Mouse (Mus musculus) heart, embryonic 12.5 days (tissue): Measurements from ENCODE around the gene Ankrd33. TPM values are rescaled to one million over a fixed set of nuclear protein-coding genes. Genes with fewer than 3 reads are reported as not detected.

Source experiments
- ATAC-seq: fragments of 200-750 bp; cut with Nextera tagmentation; 2 replicates; pipeline ENCODE4 v1.8.0; 2017; ENCODE audit warnings: moderate TSS enrichment, moderate library complexity; ENCODE audit not compliant: insufficient number of reproducible peaks, low FRiP score
- H3K27ac ChIP-seq: fragments of 300-500 bp; sonication (generic); 2 replicates; pipeline ENCODE4 v1.5.1; 2016; ENCODE audit warnings: mild to moderate bottlenecking, moderate library complexity; ENCODE audit not compliant: poor library complexity, severe bottlenecking
- H3K27me3 ChIP-seq: fragments of 300-500 bp; sonication (generic); replicated peaks from 2 replicates; pipeline ENCODE4 v1.6.1; 2016; ENCODE audit warnings: mild to moderate bottlenecking, moderate library complexity
- H3K36me3 ChIP-seq: fragments of 300-500 bp; sonication (generic); 2 replicates; pipeline ENCODE4 v1.6.1; 2016; ENCODE audit warnings: mild to moderate bottlenecking, moderate library complexity
- H3K4me1 ChIP-seq: fragments of 300-500 bp; sonication (generic); replicated peaks from 2 replicates; pipeline ENCODE4 v1.6.1; 2016; ENCODE audit warnings: mild to moderate bottlenecking
- H3K4me2 ChIP-seq: fragments of 300-500 bp; sonication (generic); 2 replicates; pipeline ENCODE4 v1.6.1; 2016; ENCODE audit warnings: mild to moderate bottlenecking, moderate library complexity
- H3K4me3 ChIP-seq: fragments of 300-500 bp; sonication (generic); 2 replicates; pipeline ENCODE4 v1.5.1; 2016; ENCODE audit warnings: mild to moderate bottlenecking
- H3K9ac ChIP-seq: fragments of 300-500 bp; sonication (generic); 2 replicates; pipeline ENCODE4 v1.6.1; 2016; ENCODE audit warnings: mild to moderate bottlenecking, moderate library complexity
- H3K9me3 ChIP-seq: fragments of 300-500 bp; sonication (generic); replicated peaks from 2 replicates; pipeline ENCODE4 v1.6.1; 2016; ENCODE audit warnings: mild to moderate bottlenecking, moderate library complexity
- WGBS: fragments of 180-500 bp; shearing (Covaris S2); methylation state at CpG from one replicate; pipeline ENCODE4 v1.1.7; 2016; 5-methylcytosine and 5-hydroxymethylcytosine counted together
- polyA plus RNA-seq: library from polyadenylated mRNA; unstranded; fragments of >200 nt; fragmentation: Nextera tagmentation; extraction: Ambion mirVana; gene quantifications from 2 replicates; pipeline ENCODE4 v1.2.1, GENCODE M21; 2016

Ankrd33 gene
- polyA plus RNA-seq, 1 experiment from 2014 or later: not detected

GRCm38 (mm10) chr15:101147910-101148273 lies 32.3 kb downstream of the Ankrd33 start:
- no peak overlapping the region for H3K9ac ChIP-seq
- peak overlapping the region; percentile 40 for H3K27ac ChIP-seq
- peak overlapping the region; percentile 41 for H3K4me2 ChIP-seq
- H3K27me3 ChIP-seq: no peaks in the 10 kb centered on the region
- 3% methylated on average over 6 of the region's 6 CpGs for WGBS
- ATAC-seq: peak; percentile 19; the same call in 1 of the 2 replicates
- no peak overlapping the region for H3K4me3 ChIP-seq
- H3K9me3 ChIP-seq: no peaks in the 10 kb centered on the region
- no peaks in the 10 kb centered on the region for H3K36me3 ChIP-seq
- H3K4me1 ChIP-seq: peaks cover 57% of the 10 kb centered on the region

- no peaks in the 10 kb centered on the region for H3K9me3 ChIP-seq
- no peaks in the 10 kb centered on the region for H3K36me3 ChIP-seq
- H3K4me3 ChIP-seq: no peak overlapping the region
- no peak for ATAC-seq
- H3K4me2 ChIP-seq: peak overlapping the region; percentile 41; the same call in 1 of the 2 replicates
- WGBS: 65% methylated on average over 6 of the region's 6 CpGs
- no peak overlapping the region for H3K9ac ChIP-seq
- peaks cover 50% of the 10 kb centered on the region for H3K4me1 ChIP-seq
- H3K27ac ChIP-seq: 0 out of 2 replicates have a peak overlapping the region, but pooled peaks have one; percentile 40
- H3K27me3 ChIP-seq: no peaks in the 10 kb centered on the region
Observed at GRCm38 (mm10) chr15:101148604-101149003, 33.0 kb downstream of the Ankrd33 start.

GRCm38 (mm10) chr15:101151409-101152261 lies 36.1 kb downstream of the Ankrd33 start:
- peaks cover 20% of the 10 kb centered on the region for H3K4me1 ChIP-seq
- WGBS: 55% methylated on average over 9 of the region's 9 CpGs
- no peaks in the 10 kb centered on the region for H3K27me3 ChIP-seq
- H3K9ac ChIP-seq: no peak overlapping the region
- no peak overlapping the region for H3K27ac ChIP-seq
- H3K36me3 ChIP-seq: no peaks in the 10 kb centered on the region
- no peak for ATAC-seq
- H3K9me3 ChIP-seq: peaks cover 4% of the 10 kb centered on the region; the same call in 1 of the 2 replicates
- H3K4me2 ChIP-seq: no peak overlapping the region
- H3K4me3 ChIP-seq: no peak overlapping the region

GRCm38 (mm10) chr15:101154700-101155616 lies 39.4 kb downstream of the Ankrd33 start:
- peak; percentile 53 for ATAC-seq
- 72% methylated on average over 7 of the region's 7 CpGs for WGBS

GRCm38 (mm10) chr15:101160128-101160527 lies 44.6 kb downstream of the Ankrd33 start:
- H3K4me3 ChIP-seq: no peak overlapping the region
- 29% methylated on average over 1 of the region's 1 CpGs for WGBS

More at GRCm38 (mm10) chr15:101154700-101155616, 39.4 kb downstream of the Ankrd33 start:
- Histone ChIP-seq H3K9me3 (peaks cover 10% of the 10 kb centered on the region), H3K27ac (no peak overlapping the region), H3K9ac (no peak overlapping the region), H3K4me3 (no peak overlapping the region), H3K27me3 (no peaks in the 10 kb centered on the region), H3K4me2 (no peak overlapping the region), H3K4me1 (0 out of 2 replicates have a peak, but pooled peaks cover 3% of the 10 kb centered on the region), H3K36me3 (no peaks in the 10 kb centered on the region)

GRCm38 (mm10) chr15:101160591-101160990 lies 45.0 kb downstream of the Ankrd33 start:
- Histone ChIP-seq H3K27me3 (0 out of 2 replicates have a peak, but pooled peaks cover under 1% of the 10 kb centered on the region), H3K4me3 (no peak overlapping the region), H3K4me1 (peaks cover 36% of the 10 kb centered on the region), H3K9me3 (peaks cover 10% of the 10 kb centered on the region), H3K27ac (no peak overlapping the region), H3K9ac (no peak overlapping the region), H3K4me2 (no peak overlapping the region), H3K36me3 (no peaks in the 10 kb centered on the region)
- no peak for ATAC-seq
- 30% methylated on average over 7 of the region's 7 CpGs for WGBS

More at GRCm38 (mm10) chr15:101160128-101160527, 44.6 kb downstream of the Ankrd33 start:
- Histone ChIP-seq H3K9ac (no peak overlapping the region), H3K27me3 (no peaks in the 10 kb centered on the region), H3K4me1 (peaks cover 34% of the 10 kb centered on the region), H3K9me3 (peaks cover 10% of the 10 kb centered on the region), H3K36me3 (no peaks in the 10 kb centered on the region), H3K4me2 (no peak overlapping the region), H3K27ac (no peak overlapping the region)
- ATAC-seq: no peak

- H3K4me1 ChIP-seq: peaks cover 41% of the 10 kb centered on the region
- WGBS: 80% methylated on average over 7 of the region's 7 CpGs
- ATAC-seq: no peak
- H3K4me2 ChIP-seq: no peak overlapping the region
- no peak overlapping the region for H3K9ac ChIP-seq
- H3K27ac ChIP-seq: no peak overlapping the region
- H3K9me3 ChIP-seq: peaks cover 7% of the 10 kb centered on the region
- no peaks in the 10 kb centered on the region for H3K36me3 ChIP-seq
- H3K27me3 ChIP-seq: 0 out of 2 replicates have a peak, but pooled peaks cover 3% of the 10 kb centered on the region
- no peak overlapping the region for H3K4me3 ChIP-seq
Observed at GRCm38 (mm10) chr15:101161534-101161933, 46.0 kb downstream of the Ankrd33 start.

GRCm38 (mm10) chr15:101163056-101163458 lies 47.5 kb downstream of the Ankrd33 start:
- Histone ChIP-seq H3K9ac (0 out of 2 replicates have a peak overlapping the region, but pooled peaks have one; percentile 27), H3K9me3 (no peaks in the 10 kb centered on the region), H3K27me3 (0 out of 2 replicates have a peak, but pooled peaks cover 3% of the 10 kb centered on the region), H3K4me2 (0 out of 2 replicates have a peak overlapping the region, but pooled peaks have one; percentile 0), H3K4me3 (no peak overlapping the region), H3K36me3 (no peaks in the 10 kb centered on the region), H3K4me1 (peaks cover 41% of the 10 kb centered on the region), H3K27ac (no peak overlapping the region)
- ATAC-seq: no peak
- 31% methylated on average over 15 of the region's 15 CpGs for WGBS

GRCm38 (mm10) chr15:101163854-101164253 lies 48.3 kb downstream of the Ankrd33 start:
- 0 out of 2 replicates have a peak overlapping the region, but pooled peaks have one; percentile 43 for H3K9ac ChIP-seq
- H3K27me3 ChIP-seq: 0 out of 2 replicates have a peak, but pooled peaks cover 5% of the 10 kb centered on the region
- H3K9me3 ChIP-seq: no peaks in the 10 kb centered on the region
- no peak overlapping the region for H3K4me2 ChIP-seq
- ATAC-seq: no peak
- H3K4me1 ChIP-seq: peaks cover 41% of the 10 kb centered on the region
- H3K4me3 ChIP-seq: no peak overlapping the region
- H3K36me3 ChIP-seq: no peaks in the 10 kb centered on the region
- WGBS: 47% methylated on average over 5 of the region's 5 CpGs
- H3K27ac ChIP-seq: no peak overlapping the region

- Histone ChIP-seq H3K36me3 (no peaks in the 10 kb centered on the region), H3K4me3 (no peak overlapping the region), H3K9me3 (no peaks in the 10 kb centered on the region), H3K27ac (no peak overlapping the region), H3K27me3 (0 out of 2 replicates have a peak, but pooled peaks cover 5% of the 10 kb centered on the region), H3K4me1 (peaks cover 41% of the 10 kb centered on the region), H3K9ac (no peak overlapping the region; the same call in 1 of the 2 replicates), H3K4me2 (no peak overlapping the region)
- WGBS: 52% methylated on average over 5 of the region's 5 CpGs
- no peak for ATAC-seq
Observed at GRCm38 (mm10) chr15:101164291-101164690, 48.7 kb downstream of the Ankrd33 start.
